Mouse (Mus musculus) kidney, adult 9 months (tissue): ENCODE measurements at regions not wholly inside any gene's neighbourhood (a gene's known extent, or its start where the extent isn't known, plus 50 kb on each side); places are given as distances from the start of the nearest gene placed in this dataset.

Experiments used
- DNase-seq: peaks from one replicate; pipeline ENCODE4 v3.0.0; 2022

DNA sequence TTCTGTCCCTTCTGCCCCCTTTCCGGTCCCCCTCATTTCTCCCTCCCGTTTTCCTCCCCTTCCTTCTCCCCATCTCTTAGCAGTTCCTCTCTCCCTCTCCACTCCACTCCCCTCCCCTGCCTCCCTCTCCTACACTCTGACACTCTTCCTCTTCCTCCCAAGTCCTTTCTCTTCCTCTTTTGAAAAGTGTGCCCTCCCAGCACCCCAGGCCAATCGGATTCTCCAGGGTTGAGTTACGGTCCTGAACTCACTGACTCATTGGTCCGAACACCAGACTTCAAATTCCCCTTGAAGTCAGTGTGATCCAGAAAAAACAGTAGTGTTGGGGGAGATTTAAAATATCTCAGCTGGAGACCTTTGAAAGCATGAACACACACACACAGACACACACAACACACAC is 109.1 kb downstream of the 2410131K14Rik start:
- no peak for DNase-seq

GRCm38 (mm10) chr5:118354871-118355270 is 109.8 kb downstream of the 2410131K14Rik start:
- no peak for DNase-seq

DNA sequence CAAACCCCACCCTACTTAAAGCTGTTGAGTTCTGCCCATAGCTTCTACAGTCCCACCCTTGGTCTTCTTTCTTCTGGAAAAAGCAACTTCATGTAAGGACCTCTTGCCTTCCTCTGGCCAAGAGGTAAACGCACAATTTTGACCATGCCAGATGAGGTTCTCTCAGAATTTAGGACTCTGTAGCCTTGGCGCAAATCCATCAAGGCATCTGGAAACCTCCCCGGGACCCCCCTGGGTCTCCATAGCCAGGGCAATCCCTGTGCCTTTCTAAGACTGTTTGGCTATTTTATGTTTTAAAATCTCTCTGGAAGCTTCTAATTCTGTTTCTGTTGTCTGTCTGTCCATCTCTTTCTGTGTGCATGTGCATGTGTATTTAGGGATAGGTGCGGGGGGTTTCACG is 110.3 kb downstream of the 2410131K14Rik start:
- no peak for DNase-seq

DNA sequence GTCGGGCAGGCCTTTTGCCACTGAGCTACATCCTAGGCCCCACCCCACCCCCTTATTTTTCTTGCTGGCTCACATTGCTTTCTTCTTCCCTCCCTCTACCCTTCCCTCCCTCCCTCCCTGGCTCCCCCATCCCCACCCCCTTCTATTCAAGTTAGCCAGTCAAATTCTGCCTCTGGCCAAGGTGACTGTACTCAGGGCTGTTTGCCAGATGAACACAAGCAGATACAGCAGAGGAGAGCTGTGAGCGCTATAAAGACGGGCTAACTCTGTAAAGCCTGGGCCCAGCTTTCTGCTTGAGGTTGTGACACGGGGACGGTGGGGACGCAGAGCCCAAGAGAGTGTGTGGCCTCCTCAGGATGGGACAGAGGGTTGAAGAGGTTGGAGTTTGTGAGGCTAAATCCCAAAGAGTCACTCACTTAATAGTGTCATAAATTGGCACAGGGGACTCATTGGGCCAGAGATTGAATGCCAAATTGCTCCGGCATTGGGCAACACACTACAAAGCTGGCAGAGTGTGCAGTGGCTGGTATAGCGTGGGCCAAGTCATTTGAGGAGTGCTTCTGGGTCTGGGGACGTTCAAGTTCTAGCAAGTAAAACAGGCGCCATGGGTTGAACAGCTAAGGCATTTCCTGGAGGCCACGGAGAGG is 110.8 kb downstream of the 2410131K14Rik start:
- peak; percentile 55 for DNase-seq

DNA sequence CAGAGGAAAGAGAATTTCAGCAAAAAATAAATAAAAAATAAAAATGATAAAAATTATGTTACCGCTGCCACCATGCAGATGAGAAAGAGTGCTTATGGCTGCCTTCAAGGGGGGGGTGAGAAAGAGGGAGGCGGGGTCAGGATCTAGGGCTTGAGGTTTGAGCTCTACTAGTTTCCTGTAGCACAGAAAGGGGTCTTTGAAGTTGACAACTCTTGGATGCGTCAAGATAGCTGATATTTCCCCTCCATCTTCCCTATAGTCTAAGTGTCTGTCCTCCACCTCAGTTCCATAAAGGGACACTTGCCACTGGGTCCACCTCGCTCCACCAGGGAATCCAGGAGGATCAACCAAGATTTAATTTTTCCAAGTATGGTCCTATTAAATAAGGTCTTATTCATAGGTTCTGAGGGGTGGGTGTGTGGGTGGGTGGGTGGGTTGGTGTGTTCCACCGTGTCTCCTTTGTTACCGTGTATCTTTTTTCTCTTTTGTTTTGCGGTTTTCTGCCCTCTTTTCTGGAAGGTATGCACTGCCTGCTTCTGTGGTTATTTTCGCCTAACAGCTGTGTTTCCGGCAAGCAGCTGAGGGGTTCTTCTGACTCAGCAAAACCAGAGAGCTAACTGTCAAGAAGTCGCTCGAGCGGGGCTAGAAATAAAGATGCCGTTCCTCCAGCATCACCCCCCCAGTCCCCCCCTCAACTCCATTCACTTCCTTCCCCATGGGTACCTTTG is 114.8 kb downstream of the 2410131K14Rik start:
- DNase-seq = no peak

GRCm38 (mm10) chr5:118360374-118361064 is 115.5 kb downstream of the 2410131K14Rik start:
- DNase-seq = no peak

DNA sequence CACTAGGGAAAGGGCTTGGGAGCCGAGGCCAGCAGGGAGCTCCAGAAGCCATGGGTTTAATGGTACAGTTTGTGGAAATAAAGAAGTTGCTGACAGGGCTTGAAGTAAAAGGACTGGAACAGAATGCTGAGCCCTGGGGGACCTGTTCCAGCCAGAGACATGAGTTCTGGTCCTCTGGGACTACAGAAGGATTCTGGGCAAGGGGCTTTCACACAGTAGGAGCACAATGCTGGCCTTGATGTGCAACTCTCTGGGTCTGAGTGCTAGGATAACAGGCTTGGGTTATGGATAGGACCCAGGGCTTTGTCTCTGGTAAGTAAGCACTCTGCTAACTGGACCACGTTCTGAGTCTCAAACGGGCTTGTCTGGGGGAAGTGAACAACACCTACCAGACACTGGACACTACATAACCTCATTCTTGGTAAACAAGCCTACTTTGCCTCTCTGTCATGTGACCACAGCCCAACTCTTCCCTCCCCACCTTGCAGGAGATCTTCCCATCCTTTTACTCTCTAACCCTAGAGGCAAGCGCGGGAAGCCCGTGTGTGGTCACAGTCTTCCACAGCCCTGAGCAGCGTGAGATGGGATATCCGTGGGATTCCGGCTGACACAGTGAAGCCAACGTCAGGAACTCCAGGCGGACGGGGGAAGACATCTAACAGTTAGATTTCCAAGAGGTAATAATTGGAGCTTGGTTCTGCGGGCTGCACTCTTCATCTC is 116.3 kb downstream of the 2410131K14Rik start:
- DNase-seq = no peak

GRCm38 (mm10) chr5:118361853-118362406 is 116.9 kb downstream of the 2410131K14Rik start:
- no peak for DNase-seq

GRCm38 (mm10) chr5:118362738-118363137 is 117.7 kb downstream of the 2410131K14Rik start:
- DNase-seq = no peak

- DNase-seq = no peak
These were observed 118.1 kb downstream of the 2410131K14Rik start for GRCm38 (mm10) chr5:118363154-118363553.

DNA sequence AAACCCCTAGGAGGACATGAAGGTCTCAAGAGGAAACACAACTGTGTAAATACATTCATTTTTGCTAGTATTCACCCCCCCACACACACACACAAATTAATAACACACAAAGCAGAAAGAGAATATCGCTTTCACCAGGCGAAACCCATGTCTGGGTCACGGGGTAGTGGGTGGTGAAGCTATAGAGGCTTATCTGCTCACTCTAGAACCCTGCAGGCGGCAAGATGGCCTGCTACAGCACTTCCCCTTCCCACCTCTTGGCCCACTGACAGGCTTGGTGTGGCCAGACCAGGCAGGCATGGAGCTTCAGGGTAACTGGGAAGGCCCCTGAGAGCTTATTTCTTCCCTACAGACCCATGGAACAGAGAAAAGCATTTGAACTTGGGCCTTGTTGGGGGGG is 119.6 kb downstream of the 2410131K14Rik start:
- no peak for DNase-seq

DNA sequence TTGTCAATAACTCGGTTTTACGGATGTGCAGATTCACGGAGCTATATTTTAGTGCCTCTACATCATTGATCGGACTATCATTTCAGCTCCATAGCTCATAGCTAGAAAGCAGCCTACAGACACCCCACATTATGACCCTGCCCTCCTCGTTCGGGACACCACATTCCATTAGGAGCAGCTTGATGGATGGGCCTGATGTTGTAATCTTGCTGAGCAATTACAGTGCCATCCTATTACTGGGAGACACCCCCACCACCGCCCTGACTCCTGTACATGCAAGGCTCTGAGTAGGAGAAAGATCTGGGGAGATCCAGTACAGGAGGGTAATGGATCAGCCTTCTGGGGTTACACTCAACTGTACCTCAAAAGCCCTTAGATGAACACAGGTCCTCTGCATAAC is 120.2 kb downstream of the 2410131K14Rik start:
- no peak for DNase-seq

DNA sequence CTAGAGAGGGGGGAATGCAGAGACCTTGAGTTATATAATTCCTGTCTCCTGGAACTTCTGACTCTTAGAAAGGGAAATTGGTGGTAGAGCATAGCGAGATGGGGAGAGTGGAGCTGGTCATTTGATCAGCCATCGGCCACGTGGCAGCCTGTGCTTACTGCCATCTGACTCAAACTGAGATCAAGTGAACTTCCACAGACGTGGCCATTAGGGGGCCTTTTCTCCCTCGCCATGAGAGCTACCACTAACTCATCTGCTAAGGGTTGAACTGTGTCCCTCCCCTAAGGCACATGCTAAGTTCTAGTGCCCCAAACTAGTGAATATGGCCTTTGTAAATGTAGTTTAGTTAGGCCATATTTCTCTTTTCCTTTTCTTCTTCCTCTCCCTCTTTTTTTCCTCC is 120.6 kb downstream of the 2410131K14Rik start:
- no peak for DNase-seq

- no peak for DNase-seq
These were observed 122.0 kb downstream of the 2410131K14Rik start for GRCm38 (mm10) chr5:118367047-118367446.

- DNase-seq = peak; percentile 25
These were observed 128.6 kb downstream of the 2410131K14Rik start for GRCm38 (mm10) chr5:118373581-118373981.

- peak; percentile 40 for DNase-seq
These were observed 129.9 kb downstream of the 2410131K14Rik start for GRCm38 (mm10) chr5:118374968-118375367.

- DNase-seq = no peak
These were observed 130.9 kb downstream of the 2410131K14Rik start for GRCm38 (mm10) chr5:118375916-118376315.

- no peak for DNase-seq
These were observed 131.5 kb downstream of the 2410131K14Rik start for GRCm38 (mm10) chr5:118376478-118376877.

- no peak for DNase-seq
These were observed 132.4 kb downstream of the 2410131K14Rik start for GRCm38 (mm10) chr5:118377402-118377848.

DNA sequence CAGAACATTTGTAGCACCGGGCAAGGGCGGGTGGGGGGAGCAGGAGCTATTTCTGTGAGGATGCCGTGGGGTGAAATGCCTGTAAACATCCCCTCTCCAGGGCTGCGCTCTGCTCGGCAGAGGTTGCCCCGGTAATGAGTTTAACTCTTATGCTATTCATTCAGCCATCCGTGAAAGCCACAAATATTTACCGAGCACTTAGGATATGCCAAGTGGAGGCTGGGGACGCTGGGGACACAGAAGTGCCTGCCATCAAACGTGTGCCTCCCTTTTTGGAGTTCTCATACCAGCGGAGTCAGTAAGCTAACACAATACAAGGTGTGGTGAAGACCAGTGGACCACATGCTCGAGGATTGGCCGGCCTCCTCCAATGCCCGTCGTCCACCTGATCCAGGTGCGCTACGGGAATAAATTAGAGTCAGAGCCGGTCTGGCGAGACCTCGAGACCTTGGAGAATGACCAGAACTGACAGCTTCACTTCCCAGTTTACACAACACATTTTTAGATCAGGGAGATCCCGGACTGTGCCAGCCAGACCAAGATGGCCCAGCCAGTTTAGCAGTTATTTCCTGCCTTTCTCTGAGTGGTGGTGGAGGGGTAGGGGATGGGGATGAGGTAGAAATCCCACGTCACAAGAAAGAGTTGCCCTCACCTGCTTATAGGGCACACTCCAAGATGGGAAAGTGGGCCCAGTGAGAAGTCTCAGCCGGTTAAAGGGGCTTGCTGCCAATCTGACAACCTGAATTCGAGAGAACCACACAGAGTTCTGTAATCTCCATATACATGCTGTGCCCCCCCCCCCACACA is 134.4 kb downstream of the 2410131K14Rik start:
- peak; percentile 49 for DNase-seq

GRCm38 (mm10) chr5:118380052-118380421 is 135.0 kb downstream of the 2410131K14Rik start:
- DNase-seq = no peak
